Mouse (Mus musculus) ES-Bruce4 (cell line): ENCODE results near the gene Rspry1. TPM values are rescaled to one million over a fixed set of nuclear protein-coding genes. Genes with fewer than 3 reads are reported as not detected.

Source experiments
- H3K27ac ChIP-seq: 2 replicates; pipeline ENCODE4 v1.5.1; 2012; ENCODE audit warnings: low read length, inconsistent platforms; ENCODE audit not compliant: insufficient read depth
- H3K27me3 ChIP-seq: 2 replicates; pipeline ENCODE4 v1.6.1; 2012; ENCODE audit warnings: mild to moderate bottlenecking, low read length, inconsistent platforms; ENCODE audit not compliant: control insufficient read depth, poor library complexity, insufficient read depth, severe bottlenecking
- H3K36me3 ChIP-seq: 2 replicates; pipeline ENCODE4 v1.6.1; 2012; ENCODE audit warnings: inconsistent platforms, mild to moderate bottlenecking, low read length, moderate library complexity; ENCODE audit not compliant: control insufficient read depth, poor library complexity, insufficient read depth, severe bottlenecking
- H3K4me1 ChIP-seq: one replicate; pipeline ENCODE4 v1.8.1; 2011; ENCODE audit warnings: low read length; ENCODE audit not compliant: control insufficient read depth, insufficient read depth
- H3K4me3 ChIP-seq: 2 replicates; pipeline ENCODE4 v1.5.1; 2011; ENCODE audit warnings: low read depth, mild to moderate bottlenecking, low read length
- H3K9ac ChIP-seq: 2 replicates; pipeline ENCODE4 v1.6.1; 2012; ENCODE audit warnings: low read depth, mild to moderate bottlenecking, inconsistent platforms; ENCODE audit not compliant: poor library complexity, severe bottlenecking
- H3K9me3 ChIP-seq: replicated peaks from 2 replicates; pipeline ENCODE4 v1.6.1; 2012; ENCODE audit warnings: mild to moderate bottlenecking, low read length, inconsistent platforms; ENCODE audit not compliant: control insufficient read depth, poor library complexity, insufficient read depth, severe bottlenecking
- CTCF ChIP-seq: IDR thresholded peaks from one replicate; pipeline ENCODE4 v1.8.1; 2011; ENCODE audit warnings: low read depth, low read length
- EP300 ChIP-seq: IDR thresholded peaks from 2 replicates; pipeline ENCODE4 v1.6.1; 2011; ENCODE audit warnings: low read depth, low read length; ENCODE audit not compliant: insufficient read depth
- POLR2A ChIP-seq: IDR thresholded peaks from one replicate; pipeline ENCODE4 v1.8.1; 2011; ENCODE audit warnings: low read length; ENCODE audit not compliant: insufficient read depth
- polyA plus RNA-seq: library from polyadenylated mRNA; stranded (reverse); fragments of >200 nt; gene quantifications from 2 replicates; pipeline ENCODE4 v1.2.4, GENCODE M21; 2011; ENCODE audit warnings: low read depth; ENCODE audit not compliant: missing spikeins, insufficient read depth, insufficient read length

Gene Rspry1
- polyA plus RNA-seq, 1 experiment: 20.4 TPM

DNA sequence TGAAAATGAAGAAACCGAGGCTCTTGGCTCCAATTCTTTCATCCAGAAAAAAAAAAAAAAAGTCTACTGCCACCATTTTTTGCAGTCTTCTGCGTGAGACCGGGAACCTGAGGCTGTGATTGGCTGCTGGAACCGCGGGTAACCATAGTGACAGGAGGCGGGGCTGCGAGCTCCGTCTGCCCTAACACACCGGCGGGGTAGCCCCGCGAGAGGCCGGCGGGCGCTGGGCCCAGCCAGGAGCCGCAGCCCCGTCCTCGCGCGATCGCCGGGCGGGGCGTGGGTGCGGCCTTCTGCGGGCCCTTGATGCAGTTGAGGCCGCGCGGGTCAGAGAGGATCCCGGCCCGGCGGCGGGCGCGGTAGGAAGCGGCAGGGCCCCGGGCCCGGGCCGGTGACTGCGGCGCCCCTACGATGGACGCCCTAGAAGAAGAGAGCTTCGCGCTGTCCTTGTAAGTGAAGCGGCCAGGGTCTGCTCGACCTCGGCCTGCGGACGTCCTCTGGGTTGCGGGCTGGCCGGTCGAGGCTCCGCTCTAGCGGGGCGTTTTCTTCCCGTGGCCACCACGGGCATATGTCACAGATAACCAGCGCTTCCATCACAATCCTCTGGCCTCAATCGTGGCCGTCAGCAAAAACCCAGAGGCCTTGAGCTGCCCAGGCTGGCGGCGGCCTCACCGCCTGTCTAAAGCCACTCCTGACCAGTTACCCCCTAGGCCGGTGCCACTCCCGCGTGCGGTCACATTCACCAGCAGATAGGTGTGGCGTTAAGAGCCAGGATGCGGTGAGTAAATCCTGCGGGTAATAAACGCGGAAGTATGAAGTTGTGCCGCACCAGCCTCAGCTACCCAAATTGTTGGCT lies 64.9 kb downstream of the Rspry1 start, which contains the start of gene Arl2bp:
Gene Arl2bp, plus strand, starts transcription at position 145 of the 853 bp plus-strand sequence.
- H3K9me3 ChIP-seq: no peaks in the 10 kb centered on the region
- no peak within 1 kb of the TSS for H3K27ac ChIP-seq
- no peaks in the 10 kb centered on the region for H3K36me3 ChIP-seq
- H3K27me3 ChIP-seq: no peaks in the 10 kb centered on the region
- H3K9ac ChIP-seq: peak within 1 kb of the TSS; percentile 94
- no peaks in the 10 kb centered on the region for H3K4me1 ChIP-seq
- H3K4me3 ChIP-seq: peak within 1 kb of the TSS; percentile 82
- no peak for TF ChIP-seq EP300
- TF ChIP-seq POLR2A: no peak

DNA sequence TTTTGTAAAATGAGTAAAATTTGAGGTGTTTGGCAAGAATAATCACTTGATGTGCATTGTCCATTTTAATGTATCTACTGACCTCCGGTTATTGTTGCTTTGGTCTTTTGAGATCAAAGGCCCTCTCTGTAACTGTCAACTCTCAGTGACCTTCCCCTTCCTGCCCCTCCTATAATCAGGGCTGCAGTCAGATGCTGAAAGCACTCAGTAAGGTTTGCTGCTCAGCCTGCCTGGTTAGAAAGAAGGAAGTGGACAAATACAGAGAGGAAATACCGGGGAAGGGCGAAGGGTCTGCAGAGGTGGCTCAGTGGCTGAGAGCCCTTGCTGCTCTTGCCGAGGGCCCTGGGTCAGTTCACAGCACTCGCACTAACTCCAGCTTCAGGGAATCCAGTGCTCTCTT lies 72.6 kb downstream of the Rspry1 start:
- no peak overlapping the region for H3K27ac ChIP-seq
- no peaks in the 10 kb centered on the region for H3K9me3 ChIP-seq
- peaks cover 14% of the 10 kb centered on the region for H3K36me3 ChIP-seq
- H3K9ac ChIP-seq: no peak overlapping the region
- H3K27me3 ChIP-seq: no peaks in the 10 kb centered on the region
- TF ChIP-seq POLR2A (no peak), EP300 (no peak), CTCF (no peak)
- H3K4me3 ChIP-seq: no peak overlapping the region
- no peaks in the 10 kb centered on the region for H3K4me1 ChIP-seq

DNA sequence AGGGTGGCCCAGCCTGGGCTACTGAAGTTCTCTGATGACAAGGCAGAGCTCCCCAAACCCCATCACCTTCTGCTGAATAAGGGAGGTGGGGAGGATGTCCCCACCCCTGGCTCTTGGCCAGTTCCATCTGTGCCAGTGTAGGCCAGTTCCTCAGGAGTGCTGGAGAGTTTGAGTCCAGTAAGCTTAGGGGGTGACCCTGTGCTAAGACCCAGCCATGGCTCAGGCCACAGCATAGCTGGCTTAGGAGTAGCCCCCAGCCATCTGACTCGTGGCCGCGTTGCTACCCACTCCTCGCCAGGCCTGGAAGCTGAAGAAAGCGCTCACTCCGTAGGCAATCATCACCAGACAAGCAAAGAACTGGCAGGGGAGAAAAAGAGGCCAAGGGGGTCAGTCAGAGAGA lies 74.2 kb downstream of the Rspry1 start:
- H3K27me3 ChIP-seq: no peaks in the 10 kb centered on the region
- no peaks in the 10 kb centered on the region for H3K9me3 ChIP-seq
- no peak overlapping the region for H3K9ac ChIP-seq
- peaks cover 14% of the 10 kb centered on the region for H3K36me3 ChIP-seq
- TF ChIP-seq CTCF: no peak
- no peak overlapping the region for H3K4me3 ChIP-seq
- no peaks in the 10 kb centered on the region for H3K4me1 ChIP-seq
- no peak overlapping the region for H3K27ac ChIP-seq

DNA sequence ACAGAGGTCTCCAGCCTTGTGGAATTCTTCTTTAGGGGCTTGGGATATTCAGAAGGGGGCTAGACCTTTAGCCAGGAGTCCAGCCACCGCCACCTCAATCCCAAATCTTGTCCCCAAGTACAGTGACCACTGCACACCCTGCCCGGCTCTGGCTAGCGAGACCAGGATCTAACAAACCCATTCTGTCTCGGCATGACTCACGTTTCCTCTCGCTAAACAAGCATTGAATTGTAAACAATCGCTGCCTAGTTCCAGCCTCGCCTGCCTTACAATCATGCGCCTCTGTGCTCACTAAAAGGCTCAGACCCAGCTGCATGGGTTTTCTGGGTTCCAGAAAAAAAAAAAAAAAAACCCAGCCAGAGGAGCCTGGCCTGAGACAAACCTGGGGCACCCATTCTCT lies 76.8 kb downstream of the Rspry1 start:
- Histone ChIP-seq H3K36me3 (peaks cover 3% of the 10 kb centered on the region; the same call in 1 of the 2 replicates), H3K27me3 (no peaks in the 10 kb centered on the region), H3K4me1 (no peaks in the 10 kb centered on the region), H3K4me3 (no peak overlapping the region), H3K9me3 (no peaks in the 10 kb centered on the region), H3K27ac (no peak overlapping the region), H3K9ac (no peak overlapping the region)
- TF ChIP-seq CTCF: no peak
- TF ChIP-seq POLR2A: no peak
- no peak for TF ChIP-seq EP300

DNA sequence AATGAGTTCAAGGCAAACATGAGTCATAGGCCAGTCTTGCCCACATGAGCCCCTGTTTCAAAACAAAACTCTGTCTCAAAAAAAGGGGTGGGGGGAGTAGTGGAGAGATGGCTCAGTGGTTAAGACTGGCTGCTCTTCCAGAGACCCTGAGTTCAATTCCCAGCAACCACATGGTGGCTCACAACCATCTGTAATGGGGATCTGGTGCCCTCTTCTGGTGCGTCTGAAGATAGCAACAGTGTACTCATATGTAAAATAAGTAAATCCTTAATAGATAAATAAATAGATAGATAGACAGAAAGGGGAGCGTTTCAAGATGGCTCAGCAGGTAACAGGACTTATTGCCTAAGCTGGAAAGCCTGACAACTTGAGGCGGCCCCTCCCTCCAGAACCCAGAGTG lies 78.7 kb downstream of the Rspry1 start:
- H3K9me3 ChIP-seq: no peaks in the 10 kb centered on the region
- H3K4me3 ChIP-seq: no peak overlapping the region
- no peaks in the 10 kb centered on the region for H3K36me3 ChIP-seq
- H3K4me1 ChIP-seq: no peaks in the 10 kb centered on the region
- no peak for TF ChIP-seq POLR2A
- no peak for TF ChIP-seq CTCF
- no peak for TF ChIP-seq EP300
- no peaks in the 10 kb centered on the region for H3K27me3 ChIP-seq
- no peak overlapping the region for H3K9ac ChIP-seq
- no peak overlapping the region for H3K27ac ChIP-seq

DNA sequence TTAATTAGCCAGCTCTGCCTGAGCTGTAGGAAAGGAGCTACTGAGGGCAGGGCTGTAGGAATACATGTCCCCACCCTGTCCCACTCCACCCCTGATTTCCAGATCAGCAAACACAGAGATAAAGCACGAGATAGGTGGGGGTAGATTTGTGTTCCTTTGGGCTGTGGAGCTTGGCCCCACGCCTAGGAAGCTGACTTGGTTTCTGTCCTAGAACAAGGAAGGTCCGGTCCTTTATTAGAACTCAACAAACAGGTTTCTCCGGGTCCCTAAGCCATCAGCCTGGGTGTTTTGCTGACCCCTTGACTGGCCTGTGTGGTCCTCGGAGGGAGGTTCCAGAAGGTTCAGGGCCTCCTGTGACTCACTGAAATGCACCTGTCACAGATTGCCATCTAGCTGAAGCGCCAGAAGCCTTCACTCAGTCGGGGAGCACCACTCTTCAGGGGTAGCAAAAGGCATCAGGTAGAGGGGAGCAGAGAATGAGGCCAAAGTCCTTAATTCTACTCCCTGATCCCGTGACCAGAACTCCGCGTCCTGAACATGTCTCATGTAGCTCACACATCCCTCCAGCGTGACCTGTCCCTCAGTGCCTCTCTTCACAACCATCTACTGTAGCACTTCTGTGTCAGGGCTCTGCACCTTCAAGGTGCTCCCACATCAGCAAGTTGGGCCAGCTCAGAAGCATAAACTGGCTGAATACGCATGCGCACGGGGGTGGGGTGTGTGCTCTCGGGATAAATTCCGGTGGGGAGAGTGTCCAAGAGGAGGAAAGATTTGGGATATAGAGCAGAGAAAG lies 81.2 kb downstream of the Rspry1 start:
- Histone ChIP-seq H3K9me3 (no peaks in the 10 kb centered on the region), H3K4me1 (no peaks in the 10 kb centered on the region), H3K4me3 (no peak overlapping the region), H3K27me3 (no peaks in the 10 kb centered on the region), H3K9ac (no peak overlapping the region), H3K36me3 (no peaks in the 10 kb centered on the region), H3K27ac (no peak overlapping the region)
- TF ChIP-seq POLR2A (no peak), EP300 (no peak), CTCF (no peak)
